Mouse (Mus musculus): ENCODE results near the gene Lat2. TPM values are rescaled to one million over a fixed set of nuclear protein-coding genes. Genes with fewer than 3 reads are reported as not detected.
"Not testable (repeated sequence)": the region's sequence is repeated elsewhere in the genome, so short reads cannot be mapped to it uniquely, and the experiment has no call there.

Lat2 gene
- polyA plus RNA-seq (2015; fragmentation: Nextera tagmentation; extraction: Ambion mirVana), result 2.2 and 2.8 TPM in 2 replicates

GRCm38 (mm10) chr5:134614802-134615201 is at the start of gene Lat2:
Gene Lat2 (minus strand): TSS chr5:134615025.
- ATAC-seq (ENCODE audit: extremely low read depth, insufficient number of reproducible peaks, low FRiP score, low TSS enrichment), result no peak
- H3K9ac ChIP-seq, result no peak within 1 kb of the TSS
- H3K27ac ChIP-seq (replicated peaks), result no peak within 1 kb of the TSS
- WGBS, result 85% methylated on average over 7 of the region's 7 CpGs
- H3K4me2 ChIP-seq, result no peak within 1 kb of the TSS
- no peak within 1 kb of the TSS for H3K4me3 ChIP-seq
- peaks cover 55% of the 10 kb centered on the region for H3K36me3 ChIP-seq
- H3K4me1 ChIP-seq, result no peaks in the 10 kb centered on the region; the same call in 1 of the 2 replicates
- no peaks in the 10 kb centered on the region for H3K9me3 ChIP-seq
- H3K27me3 ChIP-seq (replicated peaks), result no peaks in the 10 kb centered on the region

GRCm38 (mm10) chr5:134656708-134657107 is 41.9 kb upstream of the Lat2 start:
- H3K36me3 ChIP-seq, result peaks cover 49% of the 10 kb centered on the region
- ATAC-seq (ENCODE audit: extremely low read depth, insufficient number of reproducible peaks, low FRiP score, low TSS enrichment), result no peak; the same call in 1 of the 2 replicates
- WGBS, result 71% methylated on average over 4 of the region's 4 CpGs
- no peak overlapping the region for H3K4me2 ChIP-seq
- no peak overlapping the region for H3K27ac ChIP-seq (replicated peaks)
- H3K9me3 ChIP-seq, result no peaks in the 10 kb centered on the region
- H3K9ac ChIP-seq, result no peak overlapping the region
- H3K27me3 ChIP-seq (replicated peaks), result no peaks in the 10 kb centered on the region
- H3K4me3 ChIP-seq, result no peak overlapping the region
- H3K4me1 ChIP-seq, result peaks cover 6% of the 10 kb centered on the region; the same call in 1 of the 2 replicates

GRCm38 (mm10) chr5:134652015-134652414 is 37.2 kb upstream of the Lat2 start:
- H3K4me1 ChIP-seq, result peaks cover 8% of the 10 kb centered on the region; the same call in 1 of the 2 replicates
- no peak overlapping the region for H3K4me2 ChIP-seq
- H3K36me3 ChIP-seq, result peaks cover 4% of the 10 kb centered on the region
- WGBS, result 48% methylated on average over 7 of the region's 7 CpGs
- H3K27ac ChIP-seq (replicated peaks), result no peak overlapping the region
- no peaks in the 10 kb centered on the region for H3K9me3 ChIP-seq
- no peak for ATAC-seq (ENCODE audit: extremely low read depth, insufficient number of reproducible peaks, low FRiP score, low TSS enrichment)
- H3K27me3 ChIP-seq (replicated peaks), result no peaks in the 10 kb centered on the region
- H3K4me3 ChIP-seq, result no peak overlapping the region
- H3K9ac ChIP-seq, result no peak overlapping the region

GRCm38 (mm10) chr5:134650926-134651325 is 36.1 kb upstream of the Lat2 start:
- Histone ChIP-seq H3K4me1 (peaks cover 8% of the 10 kb centered on the region; the same call in 1 of the 2 replicates), H3K27ac (replicated peaks) (no peak overlapping the region), H3K4me3 (no peak overlapping the region), H3K4me2 (no peak overlapping the region), H3K9ac (no peak overlapping the region), H3K9me3 (no peaks in the 10 kb centered on the region), H3K36me3 (no peaks in the 10 kb centered on the region), H3K27me3 (replicated peaks) (no peaks in the 10 kb centered on the region)
- ATAC-seq (ENCODE audit: extremely low read depth, insufficient number of reproducible peaks, low FRiP score, low TSS enrichment), result no peak
- WGBS, result 48% methylated on average over 5 of the region's 5 CpGs

- H3K27ac ChIP-seq (replicated peaks); H3K9me3 ChIP-seq; H3K9ac ChIP-seq; H3K36me3 ChIP-seq; H3K27me3 ChIP-seq (replicated peaks); H3K4me3 ChIP-seq; H3K4me2 ChIP-seq; ATAC-seq (ENCODE audit: extremely low read depth, insufficient number of reproducible peaks, low FRiP score, low TSS enrichment): not testable (repeated sequence)
- 79% methylated on average over 3 of the region's 4 CpGs for WGBS
- peaks cover 19% of the 10 kb centered on the region for H3K4me1 ChIP-seq
These were observed 34.2 kb upstream of the Lat2 start for GRCm38 (mm10) chr5:134648976-134649375.

GRCm38 (mm10) chr5:134647394-134647793 is 32.6 kb upstream of the Lat2 start:
- no peak for ATAC-seq (ENCODE audit: extremely low read depth, insufficient number of reproducible peaks, low FRiP score, low TSS enrichment)
- no peak overlapping the region for H3K4me3 ChIP-seq
- no peaks in the 10 kb centered on the region for H3K9me3 ChIP-seq
- H3K4me2 ChIP-seq, result no peak overlapping the region
- H3K27me3 ChIP-seq (replicated peaks), result no peaks in the 10 kb centered on the region
- peaks cover 19% of the 10 kb centered on the region for H3K4me1 ChIP-seq
- H3K36me3 ChIP-seq, result no peaks in the 10 kb centered on the region
- 76% methylated on average over 2 of the region's 2 CpGs for WGBS
- no peak overlapping the region for H3K9ac ChIP-seq
- H3K27ac ChIP-seq (replicated peaks), result no peak overlapping the region

- Histone ChIP-seq H3K4me2 (no peak overlapping the region), H3K27ac (replicated peaks) (no peak overlapping the region), H3K4me3 (no peak overlapping the region), H3K9ac (no peak overlapping the region), H3K4me1 (peaks cover 11% of the 10 kb centered on the region), H3K27me3 (replicated peaks) (no peaks in the 10 kb centered on the region), H3K36me3 (no peaks in the 10 kb centered on the region), H3K9me3 (no peaks in the 10 kb centered on the region)
- WGBS, result 60% methylated on average over 4 of the region's 4 CpGs
- no peak for ATAC-seq (ENCODE audit: extremely low read depth, insufficient number of reproducible peaks, low FRiP score, low TSS enrichment)
These were observed 31.6 kb upstream of the Lat2 start for GRCm38 (mm10) chr5:134646461-134646860.

GRCm38 (mm10) chr5:134644643-134645118 is 29.9 kb upstream of the Lat2 start:
- Histone ChIP-seq H3K9ac (no peak overlapping the region), H3K27ac (replicated peaks) (peak overlapping the region; percentile 36; the same call in 1 of the 2 replicates), H3K4me2 (no peak overlapping the region), H3K9me3 (no peaks in the 10 kb centered on the region), H3K27me3 (replicated peaks) (no peaks in the 10 kb centered on the region), H3K4me3 (no peak overlapping the region), H3K4me1 (peaks cover 14% of the 10 kb centered on the region), H3K36me3 (no peaks in the 10 kb centered on the region)
- 48% methylated on average over 8 of the region's 8 CpGs for WGBS
- no peak for ATAC-seq (ENCODE audit: extremely low read depth, insufficient number of reproducible peaks, low FRiP score, low TSS enrichment)

GRCm38 (mm10) chr5:134644121-134644520 is 29.3 kb upstream of the Lat2 start:
- 69% methylated on average over 1 of the region's 1 CpGs for WGBS
- ATAC-seq (ENCODE audit: extremely low read depth, insufficient number of reproducible peaks, low FRiP score, low TSS enrichment), result no peak
- no peak overlapping the region for H3K9ac ChIP-seq
- no peak overlapping the region for H3K4me2 ChIP-seq
- no peaks in the 10 kb centered on the region for H3K27me3 ChIP-seq (replicated peaks)
- peaks cover 15% of the 10 kb centered on the region for H3K4me1 ChIP-seq
- H3K27ac ChIP-seq (replicated peaks), result peak overlapping the region; percentile 36; the same call in 1 of the 2 replicates
- no peaks in the 10 kb centered on the region for H3K9me3 ChIP-seq
- H3K4me3 ChIP-seq, result no peak overlapping the region
- H3K36me3 ChIP-seq, result no peaks in the 10 kb centered on the region

GRCm38 (mm10) chr5:134640371-134640770 is 25.5 kb upstream of the Lat2 start:
- WGBS, result 74% methylated on average over 3 of the region's 3 CpGs
- ATAC-seq (ENCODE audit: extremely low read depth, insufficient number of reproducible peaks, low FRiP score, low TSS enrichment), result no peak
- no peak overlapping the region for H3K27ac ChIP-seq (replicated peaks)
- no peak overlapping the region for H3K4me2 ChIP-seq
- H3K4me1 ChIP-seq, result peaks cover 34% of the 10 kb centered on the region
- peaks cover 18% of the 10 kb centered on the region for H3K36me3 ChIP-seq
- no peaks in the 10 kb centered on the region for H3K9me3 ChIP-seq
- no peak overlapping the region for H3K4me3 ChIP-seq
- H3K9ac ChIP-seq, result no peak overlapping the region
- H3K27me3 ChIP-seq (replicated peaks), result no peaks in the 10 kb centered on the region

GRCm38 (mm10) chr5:134639269-134639682 is 24.5 kb upstream of the Lat2 start, which contains the start of gene Eif4h:
Gene Eif4h (minus strand): TSS chr5:134639490.
- H3K4me2 ChIP-seq, result peak within 1 kb of the TSS; percentile 95
- peaks cover 29% of the 10 kb centered on the region for H3K4me1 ChIP-seq
- no peaks in the 10 kb centered on the region for H3K9me3 ChIP-seq
- peak within 1 kb of the TSS; percentile 96 for H3K27ac ChIP-seq (replicated peaks)
- whole genome bisulfite sequencing, result under 1% methylated on average over 51 of the region's 52 CpGs
- H3K4me3 ChIP-seq, result peak within 1 kb of the TSS; percentile 99
- peaks cover 28% of the 10 kb centered on the region for H3K36me3 ChIP-seq
- no peaks in the 10 kb centered on the region for H3K27me3 ChIP-seq (replicated peaks)
- H3K9ac ChIP-seq, result peak within 1 kb of the TSS; percentile 100
- peak; percentile 94 for ATAC-seq (ENCODE audit: extremely low read depth, insufficient number of reproducible peaks, low FRiP score, low TSS enrichment)
